Mouse (Mus musculus): Measurements from ENCODE around the gene Palm3. TPM values are rescaled to one million over a fixed set of nuclear protein-coding genes. Genes with fewer than 3 reads are reported as not detected.

Palm3 gene
- polyA plus RNA-seq, 2 experiments = 3.0 to 8.6 TPM

DNA sequence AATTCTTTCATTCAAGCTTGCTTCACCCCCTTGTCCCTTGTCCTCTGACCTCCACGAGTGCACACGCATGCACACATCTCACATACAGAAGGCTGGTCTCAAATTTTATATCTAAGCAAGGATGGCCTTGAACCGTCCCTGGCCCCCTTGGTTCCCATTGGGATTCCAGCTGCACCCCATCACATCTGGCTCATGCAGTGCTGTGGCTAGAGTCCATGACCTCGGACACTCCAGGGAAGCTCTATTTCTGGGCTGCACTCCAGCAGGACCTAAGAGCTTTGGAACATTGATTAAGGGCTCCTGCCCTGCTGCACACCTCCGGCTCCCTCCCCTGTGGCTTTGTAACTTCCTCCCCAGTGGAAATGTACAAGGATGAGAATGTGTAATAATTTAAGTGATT is 16.7 kb downstream of the Palm3 start:
- no peak for TF ChIP-seq POLR2A (IDR thresholded peaks at IDR 0.05; ENCODE audit: borderline replicate concordance, extremely low read depth, insufficient read depth, insufficient read length)
- no peaks in the 10 kb centered on the region for H3K36me3 ChIP-seq (ENCODE audit: control insufficient read depth, insufficient read depth, low read length)
- peaks cover 8% of the 10 kb centered on the region; the same call in 1 of the 2 replicates for H3K4me1 ChIP-seq (ENCODE audit: control insufficient read depth, insufficient read depth, low read length)
- H3K9ac ChIP-seq (ENCODE audit: low read depth, low read length, severe bottlenecking) = no peak overlapping the region
- peaks cover 23% of the 10 kb centered on the region for H3K27me3 ChIP-seq (ENCODE audit: control insufficient read depth, insufficient read depth, low read length)
- ATAC-seq (ENCODE audit: low FRiP score, low read depth) (no peak), DNase-seq (ENCODE audit: low spot score) (no peak)
- no peak overlapping the region for H3K4me3 ChIP-seq (replicated peaks; ENCODE audit: low read length)
- H3K4me2 ChIP-seq (replicated peaks; ENCODE audit: low read depth, low read length, severe bottlenecking) = no peak overlapping the region
- no peak overlapping the region for H3K27ac ChIP-seq (replicated peaks; ENCODE audit: low read depth, low read length)
- no peaks in the 10 kb centered on the region for H3K9me3 ChIP-seq (ENCODE audit: control insufficient read depth, low read length)
- WGBS = 67% methylated on average over 5 of the region's 5 CpGs

DNA sequence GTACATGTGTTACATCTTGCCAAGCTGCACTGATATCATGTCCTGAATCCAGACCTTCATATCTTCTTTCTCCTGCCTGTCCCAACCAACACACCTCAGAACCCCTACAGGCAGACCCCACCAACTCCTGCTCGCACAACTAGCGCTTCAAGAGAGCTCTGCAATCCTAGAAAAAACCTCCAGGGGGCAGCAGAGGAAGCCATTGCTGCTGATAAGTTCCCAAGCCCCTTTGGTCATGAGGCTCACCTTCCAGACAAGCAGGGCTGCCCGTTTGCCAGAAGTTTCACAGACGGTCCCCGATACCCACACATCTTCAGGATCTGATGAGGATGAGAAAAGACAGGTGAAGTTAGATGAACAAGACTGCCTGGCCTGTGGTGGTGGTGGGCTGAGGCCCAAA is 17.8 kb downstream of the Palm3 start:
- no peak for TF ChIP-seq POLR2A (IDR thresholded peaks at IDR 0.05; ENCODE audit: borderline replicate concordance, extremely low read depth, insufficient read depth, insufficient read length)
- Histone ChIP-seq H3K4me3 (replicated peaks; ENCODE audit: low read length) (no peak overlapping the region), H3K4me1 (ENCODE audit: control insufficient read depth, insufficient read depth, low read length) (peaks cover 8% of the 10 kb centered on the region; the same call in 1 of the 2 replicates), H3K27ac (replicated peaks; ENCODE audit: low read depth, low read length) (no peak overlapping the region), H3K27me3 (ENCODE audit: control insufficient read depth, insufficient read depth, low read length) (peaks cover 33% of the 10 kb centered on the region), H3K9ac (ENCODE audit: low read depth, low read length, severe bottlenecking) (no peak overlapping the region), H3K4me2 (replicated peaks; ENCODE audit: low read depth, low read length, severe bottlenecking) (no peak overlapping the region), H3K36me3 (ENCODE audit: control insufficient read depth, insufficient read depth, low read length) (no peaks in the 10 kb centered on the region), H3K9me3 (ENCODE audit: control insufficient read depth, low read length) (no peaks in the 10 kb centered on the region)
- 5% methylated on average over 5 of the region's 5 CpGs for WGBS
- DNase-seq (ENCODE audit: low spot score) (peak; percentile 93), ATAC-seq (ENCODE audit: low FRiP score, low read depth) (peak; percentile 31; the same call in 1 of the 2 replicates)

DNA sequence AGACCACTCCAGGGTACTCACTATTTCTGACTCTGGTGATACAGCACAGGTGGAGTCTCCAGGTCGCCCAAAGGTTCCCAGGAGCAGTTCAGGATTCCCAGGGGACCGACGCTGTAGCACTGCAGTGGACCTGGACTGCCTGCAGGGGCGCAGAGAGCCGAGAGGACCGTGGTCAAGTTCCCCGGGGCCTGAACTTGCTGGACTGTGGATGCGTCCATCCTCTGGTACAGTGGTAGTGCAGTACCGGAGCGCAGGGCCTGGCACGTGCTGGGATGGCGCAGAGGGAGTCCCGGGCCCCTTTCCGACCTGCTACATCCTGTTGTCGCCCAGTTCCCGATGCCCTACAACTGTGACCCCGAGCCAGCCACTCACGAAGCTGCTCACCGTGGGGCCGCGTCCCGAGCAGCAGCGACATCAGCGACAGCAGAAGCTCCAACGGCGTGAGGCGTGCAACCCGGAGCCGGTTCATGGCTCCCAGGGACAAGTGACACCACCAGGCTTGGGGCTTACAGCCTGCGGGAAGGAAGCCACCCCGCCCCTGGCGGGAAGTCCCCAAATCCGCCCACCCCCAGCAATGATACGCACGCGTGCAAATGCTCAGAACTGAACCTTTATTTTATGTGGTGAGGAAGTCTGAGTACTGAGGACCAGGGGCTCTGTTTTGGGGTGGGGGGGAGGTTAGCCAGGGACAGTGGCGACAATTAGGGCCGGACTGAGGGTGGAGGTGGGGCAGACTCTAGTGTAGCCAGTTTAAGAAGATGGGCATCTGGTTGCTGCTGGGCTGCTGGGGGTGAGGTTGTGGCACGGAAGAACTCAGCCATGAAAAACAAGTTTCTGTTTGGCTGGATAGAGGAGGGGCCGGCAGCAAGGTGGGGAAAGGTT is 21.0 kb downstream of the Palm3 start, which contains the start of gene Il27ra:
Gene Il27ra, minus strand, starts transcription at position 524 of the 882 bp plus-strand sequence.
- Histone ChIP-seq H3K4me1 (ENCODE audit: control insufficient read depth, insufficient read depth, low read length) (peaks cover 8% of the 10 kb centered on the region; the same call in 1 of the 2 replicates), H3K27ac (replicated peaks; ENCODE audit: low read depth, low read length) (no peak within 1 kb of the TSS), H3K9me3 (ENCODE audit: control insufficient read depth, low read length) (no peaks in the 10 kb centered on the region), H3K27me3 (ENCODE audit: control insufficient read depth, insufficient read depth, low read length) (peaks cover 48% of the 10 kb centered on the region), H3K9ac (ENCODE audit: low read depth, low read length, severe bottlenecking) (peak within 1 kb of the TSS; percentile 38), H3K36me3 (ENCODE audit: control insufficient read depth, insufficient read depth, low read length) (no peaks in the 10 kb centered on the region), H3K4me3 (replicated peaks; ENCODE audit: low read length) (peak within 1 kb of the TSS; percentile 32), H3K4me2 (replicated peaks; ENCODE audit: low read depth, low read length, severe bottlenecking) (peak within 1 kb of the TSS; percentile 54)
- 5% methylated on average over 35 of the region's 40 CpGs for WGBS
- peak; percentile 64 for DNase-seq (ENCODE audit: low spot score)
- TF ChIP-seq POLR2A (IDR thresholded peaks at IDR 0.05; ENCODE audit: borderline replicate concordance, extremely low read depth, insufficient read depth, insufficient read length) = no peak
- ATAC-seq (ENCODE audit: low FRiP score, low read depth) = peak; percentile 59; the same call in 1 of the 2 replicates

- no peak for TF ChIP-seq POLR2A (IDR thresholded peaks at IDR 0.05; ENCODE audit: borderline replicate concordance, extremely low read depth, insufficient read depth, insufficient read length)
- no peak overlapping the region for H3K9ac ChIP-seq (ENCODE audit: low read depth, low read length, severe bottlenecking)
- no peak overlapping the region for H3K27ac ChIP-seq (replicated peaks; ENCODE audit: low read depth, low read length)
- H3K27me3 ChIP-seq (ENCODE audit: control insufficient read depth, insufficient read depth, low read length) = peaks cover 48% of the 10 kb centered on the region
- peak overlapping the region; percentile 54; the same call in 1 of the 2 replicates for H3K4me2 ChIP-seq (replicated peaks; ENCODE audit: low read depth, low read length, severe bottlenecking)
- H3K36me3 ChIP-seq (ENCODE audit: control insufficient read depth, insufficient read depth, low read length) = no peaks in the 10 kb centered on the region
- 25% methylated on average over 12 of the region's 12 CpGs for WGBS
- H3K4me3 ChIP-seq (replicated peaks; ENCODE audit: low read length) = no peak overlapping the region
- no peaks in the 10 kb centered on the region for H3K9me3 ChIP-seq (ENCODE audit: control insufficient read depth, low read length)
- DNase-seq (ENCODE audit: low spot score) = no peak
- no peak for ATAC-seq (ENCODE audit: low FRiP score, low read depth)
- H3K4me1 ChIP-seq (ENCODE audit: control insufficient read depth, insufficient read depth, low read length) = peaks cover 8% of the 10 kb centered on the region
Observed at GRCm38 (mm10) chr8:84042948-84043342, 21.7 kb downstream of the Palm3 start.

- no peaks in the 10 kb centered on the region for H3K9me3 ChIP-seq (ENCODE audit: control insufficient read depth, low read length)
- no peak overlapping the region for H3K4me3 ChIP-seq (replicated peaks; ENCODE audit: low read length)
- H3K36me3 ChIP-seq (ENCODE audit: control insufficient read depth, insufficient read depth, low read length) = no peaks in the 10 kb centered on the region
- H3K27ac ChIP-seq (replicated peaks; ENCODE audit: low read depth, low read length) = no peak overlapping the region
- TF ChIP-seq POLR2A (IDR thresholded peaks at IDR 0.05; ENCODE audit: borderline replicate concordance, extremely low read depth, insufficient read depth, insufficient read length) = no peak
- H3K9ac ChIP-seq (ENCODE audit: low read depth, low read length, severe bottlenecking) = no peak overlapping the region
- peaks cover 48% of the 10 kb centered on the region for H3K27me3 ChIP-seq (ENCODE audit: control insufficient read depth, insufficient read depth, low read length)
- H3K4me2 ChIP-seq (replicated peaks; ENCODE audit: low read depth, low read length, severe bottlenecking) = no peak overlapping the region
- DNase-seq (ENCODE audit: low spot score) = no peak
- WGBS = 5% methylated on average over 7 of the region's 7 CpGs
- no peak for ATAC-seq (ENCODE audit: low FRiP score, low read depth)
- H3K4me1 ChIP-seq (ENCODE audit: control insufficient read depth, insufficient read depth, low read length) = peaks cover 8% of the 10 kb centered on the region
Observed at GRCm38 (mm10) chr8:84044103-84044502, 22.8 kb downstream of the Palm3 start.
